Mouse (Mus musculus) testis, postnatal 10 days (tissue): ENCODE data around the gene Sbno1.
"Not testable (repeated sequence)": the region's sequence is repeated elsewhere in the genome, so short reads cannot be mapped to it uniquely, and the experiment has no call there.

Source experiments
- DNase-seq: peaks from one replicate; pipeline ENCODE4 v3.0.0; 2021; ENCODE audit warnings: low spot score

Sbno1 gene

GRCm38 (mm10) chr5:124366721-124367120 lies 59.1 kb downstream of the Sbno1 start:
- DNase-seq = no peak

- no peak for DNase-seq
Measured at GRCm38 (mm10) chr5:124365754-124366153, 60.0 kb downstream of the Sbno1 start.

- DNase-seq = no peak
Measured at GRCm38 (mm10) chr5:124364173-124364918, 61.5 kb downstream of the Sbno1 start.

- DNase-seq = not testable (repeated sequence)
Measured at GRCm38 (mm10) chr5:124362982-124363381, 62.8 kb downstream of the Sbno1 start, which contains the start of gene Cdk2ap1. Gene Cdk2ap1 (minus strand): TSS chr5:124363082.

GRCm38 (mm10) chr5:124359641-124360040 lies 66.2 kb downstream of the Sbno1 start:
- DNase-seq = no peak

- no peak for DNase-seq
Measured at GRCm38 (mm10) chr5:124356695-124357094, 69.1 kb downstream of the Sbno1 start.

GRCm38 (mm10) chr5:124355425-124355959 lies 70.3 kb downstream of the Sbno1 start:
- no peak for DNase-seq

- DNase-seq = peak; percentile 56
Measured at GRCm38 (mm10) chr5:124354574-124355424, 71.0 kb downstream of the Sbno1 start.

- peak; percentile 71 for DNase-seq
Measured at GRCm38 (mm10) chr5:124353726-124354547, 71.9 kb downstream of the Sbno1 start.

GRCm38 (mm10) chr5:124353011-124353725 lies 72.6 kb downstream of the Sbno1 start:
- peak; percentile 79 for DNase-seq

- DNase-seq = peak; percentile 92
Measured at GRCm38 (mm10) chr5:124352141-124352920, 73.5 kb downstream of the Sbno1 start.

GRCm38 (mm10) chr5:124351604-124352003 lies 74.2 kb downstream of the Sbno1 start:
- DNase-seq = no peak

- peak; percentile 73 for DNase-seq
Measured at GRCm38 (mm10) chr5:124351111-124351560, 74.7 kb downstream of the Sbno1 start.

- no peak for DNase-seq
Measured at GRCm38 (mm10) chr5:124350350-124350749, 75.5 kb downstream of the Sbno1 start.

GRCm38 (mm10) chr5:124349196-124349595 lies 76.6 kb downstream of the Sbno1 start:
- peak; percentile 59 for DNase-seq

GRCm38 (mm10) chr5:124342897-124343296 lies 82.9 kb downstream of the Sbno1 start:
- DNase-seq = peak; percentile 60

- DNase-seq = peak; percentile 61
Measured at GRCm38 (mm10) chr5:124341753-124342339, 84.0 kb downstream of the Sbno1 start.

GRCm38 (mm10) chr5:124338791-124339190 lies 87.0 kb downstream of the Sbno1 start:
- DNase-seq = no peak

- DNase-seq = no peak
Measured at GRCm38 (mm10) chr5:124337909-124338308, 87.9 kb downstream of the Sbno1 start.

- no peak for DNase-seq
Measured at GRCm38 (mm10) chr5:124337103-124337502, 88.7 kb downstream of the Sbno1 start.
